Mouse (Mus musculus) liver, adult 2 months (tissue): ENCODE measurements at regions not wholly inside any gene's neighbourhood (a gene's known extent, or its start where the extent isn't known, plus 50 kb on each side); places are given as distances from the start of the nearest gene placed in this dataset.

Experiments
- CTCF ChIP-seq: fragments of 200-500 bp; IDR thresholded peaks from 2 replicates; pipeline ENCODE4 v1.5.1; 2011; ENCODE audit warnings: low read depth, low read length, control low read depth
- POLR2A ChIP-seq: fragments of 200-500 bp; IDR thresholded peaks from 2 replicates; pipeline ENCODE4 v1.6.1; 2011; ENCODE audit warnings: low read length, control low read depth; ENCODE audit not compliant: insufficient read depth; ENCODE audit errors: extremely low read depth

DNA sequence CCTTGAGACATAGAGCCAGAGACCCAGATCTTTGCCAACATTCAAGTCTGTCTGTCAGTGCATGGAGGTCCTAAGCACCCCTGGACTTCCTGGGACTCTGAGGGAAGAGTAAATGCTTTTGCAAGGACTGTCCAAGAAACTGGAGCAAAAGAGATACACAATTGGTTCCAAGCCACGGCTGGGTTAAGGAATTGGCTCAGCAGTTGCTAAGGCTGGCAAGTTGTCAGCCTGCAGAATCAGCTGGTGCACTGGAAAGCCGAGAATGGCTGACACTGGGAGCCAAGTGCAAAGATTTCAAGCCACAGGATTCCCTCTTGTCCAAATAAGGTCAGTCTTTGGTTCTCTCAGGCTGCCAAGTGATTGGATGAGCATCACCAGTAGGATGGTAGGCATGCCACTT, 146.8 kb upstream of the Syt13 start:
- TF ChIP-seq CTCF, result no peak
- TF ChIP-seq POLR2A, result no peak
